Mouse (Mus musculus): Measurements from ENCODE around the gene Mfap5.
"Not testable (repeated sequence)": the region's sequence is repeated elsewhere in the genome, so short reads cannot be mapped to it uniquely, and the experiment has no call there.

Mfap5 gene

DNA sequence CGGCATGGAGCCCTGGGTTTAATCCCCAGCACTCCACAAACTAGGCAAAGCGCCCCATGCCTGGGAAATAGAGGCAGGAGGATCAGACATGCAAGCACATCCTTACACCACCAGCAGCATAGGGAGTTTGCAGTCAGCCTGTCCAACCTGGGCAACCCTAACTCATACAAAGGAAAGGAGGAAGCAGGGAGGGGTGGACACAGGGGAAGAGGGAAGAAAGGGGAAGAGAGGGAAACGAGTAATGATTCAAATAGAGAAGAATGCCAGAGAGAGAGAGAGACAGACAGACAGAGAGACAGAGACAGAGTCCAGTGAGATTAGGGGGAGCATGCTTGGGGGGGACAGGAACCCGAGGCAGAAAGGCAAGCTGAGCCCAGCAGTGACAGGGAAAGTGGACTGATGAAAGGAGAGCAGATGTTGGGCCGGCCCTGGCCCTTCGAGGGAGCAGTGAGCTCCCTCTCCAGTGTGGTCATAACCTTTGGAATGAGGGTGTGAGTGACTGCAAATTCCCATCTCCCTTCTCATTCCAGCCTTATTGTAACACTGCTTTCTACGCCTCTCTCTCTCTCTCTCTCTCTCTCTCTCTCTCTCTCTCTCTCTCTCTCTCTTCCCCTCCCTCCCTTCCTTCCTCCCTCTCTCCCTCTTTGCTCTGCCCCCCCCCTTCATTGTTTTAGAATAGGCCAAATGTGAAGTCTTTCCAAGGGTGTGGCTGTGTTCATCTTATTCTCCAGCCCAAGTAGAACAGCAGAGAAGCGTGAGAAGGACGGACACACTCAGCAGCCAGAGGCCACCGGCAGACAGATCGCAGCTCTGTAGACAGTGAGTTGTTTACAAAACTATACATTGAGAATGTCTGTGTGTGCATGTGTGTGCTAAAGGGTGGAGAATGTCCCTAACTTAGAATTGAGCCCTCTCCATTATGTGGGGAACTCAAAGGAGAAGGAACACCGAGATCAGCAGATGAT lies 7.6 kb downstream of the Mfap5 start:
- DNase-seq (ENCODE audit: low spot score), result no peak

GRCm38 (mm10) chr6:122514312-122514711 lies 8.7 kb downstream of the Mfap5 start:
- DNase-seq (ENCODE audit: low spot score), result no peak

- DNase-seq (ENCODE audit: low spot score), result not testable (repeated sequence)
Observed at GRCm38 (mm10) chr6:122515762-122516161, 10.1 kb downstream of the Mfap5 start.

GRCm38 (mm10) chr6:122517668-122518067 lies 12.0 kb downstream of the Mfap5 start:
- no peak for DNase-seq (ENCODE audit: low spot score)

DNA sequence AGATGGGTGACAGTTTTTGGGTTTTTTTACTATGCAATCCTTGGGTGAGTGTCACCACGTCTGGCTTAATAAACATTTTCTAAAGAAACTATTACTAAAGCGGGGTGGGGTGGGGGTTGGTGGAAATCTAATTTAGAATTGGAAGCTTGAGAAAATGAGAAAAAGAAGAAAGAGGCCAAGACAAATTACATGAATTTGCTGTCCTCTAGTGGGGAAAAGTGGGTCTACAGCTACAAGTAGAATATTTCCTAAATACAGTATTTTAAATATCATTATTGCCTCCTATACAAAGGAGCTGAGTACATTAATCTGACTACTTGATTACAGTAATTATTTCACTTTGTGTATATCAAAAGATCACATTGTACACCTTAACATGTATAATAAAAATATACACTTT lies 13.7 kb downstream of the Mfap5 start:
- DNase-seq (ENCODE audit: low spot score), result no peak

GRCm38 (mm10) chr6:122522595-122522994 lies 16.9 kb downstream of the Mfap5 start:
- DNase-seq (ENCODE audit: low spot score), result no peak

- no peak for DNase-seq (ENCODE audit: low spot score)
Observed at GRCm38 (mm10) chr6:122523289-122523688, 17.6 kb downstream of the Mfap5 start.

- peak; percentile 28 for DNase-seq (ENCODE audit: low spot score)
Observed at GRCm38 (mm10) chr6:122527596-122527995, 22.0 kb downstream of the Mfap5 start.

GRCm38 (mm10) chr6:122528136-122528535 lies 22.5 kb downstream of the Mfap5 start:
- DNase-seq (ENCODE audit: low spot score), result no peak

DNA sequence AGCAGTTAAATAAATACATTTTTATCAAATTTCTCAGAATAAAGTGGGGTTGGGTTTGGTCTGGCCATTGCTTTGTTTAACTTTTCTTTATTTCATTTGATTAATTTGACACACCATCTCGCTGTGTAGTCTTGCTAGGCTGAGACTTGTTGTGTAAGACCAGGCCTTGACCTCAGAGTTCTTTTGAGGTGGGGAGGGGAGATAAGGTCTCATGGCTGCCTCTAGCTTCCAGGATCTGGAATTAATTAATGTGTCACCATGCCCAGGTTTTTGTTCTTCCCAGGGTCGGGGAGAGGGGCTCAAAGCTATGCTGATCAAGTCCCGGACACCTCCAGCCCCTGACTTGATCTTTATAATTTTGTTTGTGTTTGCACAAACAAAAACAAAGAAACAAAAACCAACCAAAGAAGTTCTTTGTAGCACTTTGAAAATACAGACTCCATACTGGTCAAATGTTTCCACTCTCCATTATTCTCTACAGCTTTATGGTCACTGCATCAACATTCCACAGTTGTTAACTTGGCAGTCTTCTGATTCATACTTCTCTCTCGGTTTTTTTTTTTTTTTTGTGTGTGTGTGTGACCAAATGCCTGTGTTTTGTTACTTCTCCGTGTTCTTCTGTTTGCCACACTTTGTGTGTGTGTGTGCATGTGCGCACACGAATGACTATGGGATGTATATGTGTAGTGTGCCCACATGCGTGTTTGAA lies 26.0 kb downstream of the Mfap5 start:
- no peak for DNase-seq (ENCODE audit: low spot score)

GRCm38 (mm10) chr6:122532883-122533302 lies 27.2 kb downstream of the Mfap5 start:
- peak; percentile 53 for DNase-seq (ENCODE audit: low spot score)

- DNase-seq (ENCODE audit: low spot score), result no peak
Observed at GRCm38 (mm10) chr6:122534032-122534431, 28.4 kb downstream of the Mfap5 start.

- no peak for DNase-seq (ENCODE audit: low spot score)
Observed at GRCm38 (mm10) chr6:122539564-122539963, 33.9 kb downstream of the Mfap5 start.

GRCm38 (mm10) chr6:122542459-122542858 lies 36.8 kb downstream of the Mfap5 start:
- not testable (repeated sequence) for DNase-seq (ENCODE audit: low spot score)

DNA sequence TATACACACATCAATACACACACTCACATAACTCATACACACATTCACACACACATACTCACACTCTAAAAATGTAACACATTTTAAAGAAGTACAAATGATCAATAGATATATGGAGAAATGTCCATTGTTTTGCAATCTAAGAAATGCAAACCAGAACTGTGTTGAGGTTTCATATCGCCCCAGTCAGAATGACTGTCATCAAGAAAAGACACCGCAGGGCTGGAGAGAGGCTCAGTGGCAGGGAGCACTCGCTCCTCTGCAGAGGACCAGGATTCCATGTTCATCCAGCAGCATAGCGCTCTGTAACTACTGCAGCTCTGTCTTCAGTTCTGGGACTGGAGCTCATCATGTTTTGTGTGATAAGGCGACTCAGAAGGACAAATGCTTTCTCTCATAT lies 37.9 kb downstream of the Mfap5 start:
- DNase-seq (ENCODE audit: low spot score), result no peak

DNA sequence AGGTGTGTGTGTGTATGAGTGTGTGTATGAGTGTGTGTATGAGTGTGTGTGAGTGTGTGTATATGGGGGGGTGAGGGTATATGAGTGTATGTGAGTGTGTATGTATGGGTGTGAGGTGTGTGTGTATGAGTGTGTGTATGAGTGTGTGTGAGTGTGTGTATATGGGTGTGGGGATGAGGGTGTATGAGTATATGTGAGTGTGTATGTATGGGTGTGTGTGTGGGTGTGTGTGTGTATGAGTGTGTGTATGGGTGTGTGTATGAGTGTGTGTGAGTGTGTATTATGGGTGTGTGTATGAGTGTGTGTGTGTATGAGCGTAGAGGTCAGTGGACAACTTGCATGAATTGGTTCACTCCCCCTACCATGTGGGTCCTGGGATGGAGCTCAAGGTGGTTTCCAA lies 39.0 kb downstream of the Mfap5 start:
- DNase-seq (ENCODE audit: low spot score), result no peak

DNA sequence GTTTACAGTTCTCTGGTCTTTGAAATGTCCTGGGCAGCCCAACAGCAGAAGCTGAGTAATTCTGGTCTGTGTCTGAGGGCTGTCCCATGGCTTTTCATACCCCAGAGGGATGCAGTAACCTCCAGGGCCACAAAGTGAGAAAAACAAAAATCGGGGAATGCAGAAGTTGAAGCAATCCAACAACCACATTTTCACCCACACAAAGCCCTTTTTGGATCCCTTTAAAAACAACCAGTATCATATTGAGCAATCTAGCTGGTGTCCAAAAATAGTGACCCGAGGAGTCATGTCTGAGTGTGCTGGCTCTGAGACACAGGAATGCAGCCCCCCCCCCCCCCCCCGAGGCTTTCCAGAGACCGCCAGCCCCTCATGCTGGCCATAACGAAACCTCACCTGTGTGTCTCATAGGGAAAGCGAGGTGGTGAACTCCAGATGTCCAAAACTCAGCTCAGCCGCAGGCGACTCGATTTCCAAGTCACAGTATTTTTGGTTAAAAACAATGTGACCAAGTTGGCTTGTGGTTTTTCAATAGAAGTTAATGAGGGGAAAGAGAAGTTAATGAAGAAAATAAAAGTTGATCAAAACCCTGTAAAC lies 39.7 kb downstream of the Mfap5 start:
- no peak for DNase-seq (ENCODE audit: low spot score)

DNA sequence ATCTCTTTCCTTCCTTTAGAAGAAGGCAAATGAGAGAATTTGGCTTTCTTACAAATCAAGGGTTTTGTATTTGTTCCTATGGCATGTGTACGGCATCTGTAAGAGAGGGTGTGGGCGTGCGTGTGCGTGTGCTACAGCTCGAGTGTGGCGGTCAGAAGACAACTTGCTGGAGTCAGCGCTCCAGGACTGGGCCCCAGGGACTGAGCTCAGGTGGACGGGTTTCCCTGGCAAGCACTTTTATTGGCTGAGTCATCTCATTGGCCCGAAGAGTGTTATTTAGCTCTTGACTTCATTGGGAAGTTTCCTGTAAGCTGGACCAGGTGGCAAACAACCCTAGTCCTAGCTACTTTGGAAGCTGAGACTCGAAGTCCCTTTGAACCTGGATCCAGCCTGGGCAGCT lies 40.3 kb downstream of the Mfap5 start:
- DNase-seq (ENCODE audit: low spot score), result no peak

- no peak for DNase-seq (ENCODE audit: low spot score)
Observed at GRCm38 (mm10) chr6:122553606-122554005, 48.0 kb downstream of the Mfap5 start, which contains the start of gene Aicda. TSS of gene Aicda (plus strand) at chr6:122553801.

GRCm38 (mm10) chr6:122554102-122554501 lies 48.5 kb downstream of the Mfap5 start:
- DNase-seq (ENCODE audit: low spot score), result no peak

DNA sequence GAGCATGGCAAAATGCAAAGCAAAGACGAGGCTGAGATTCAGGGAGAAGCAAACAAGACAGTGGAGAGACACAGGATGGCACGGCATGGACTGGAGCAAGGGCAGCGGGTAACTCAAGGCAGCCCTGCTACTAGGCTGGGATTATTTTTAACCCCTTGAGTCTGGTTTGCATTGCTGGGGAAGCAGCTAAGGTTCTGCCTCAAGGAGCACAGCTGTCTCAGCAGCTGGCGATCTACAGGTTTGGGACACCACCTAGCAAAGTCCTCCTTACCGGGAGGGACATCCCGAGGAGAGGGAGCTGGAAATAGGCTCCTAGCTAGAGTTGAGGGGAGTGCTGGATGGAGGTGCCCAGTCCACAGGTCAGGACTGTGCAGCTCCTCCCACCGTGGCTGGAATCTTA lies 49.6 kb downstream of the Mfap5 start:
- no peak for DNase-seq (ENCODE audit: low spot score)

- DNase-seq (ENCODE audit: low spot score), result peak; percentile 48
Observed at GRCm38 (mm10) chr6:122556959-122557561, 51.4 kb downstream of the Mfap5 start.
